In genomic region chr5:75862630-75862991, GRCm38 (mm10) we compare ENCODE assay signal across 10 mouse cellular contexts.
DNase-seq lines count a peak whose midpoint lies in the region; ATAC-seq lines count a peak whose summit lies in the region.
"Had no signal": no experiment of that assay in that cellular context is flagged by ENCODE, and none has a peak within 500 bp of the region (broad histone marks: within the 10 kb centered on the region; RNA-seq: fewer than 3 reads in every experiment).

No protein-coding gene starts in this region.

- 19% methylated on average over 8 of the region's 8 CpGs for WGBS in kidney, embryonic 16.5 days
- 17% methylated on average over 8 of the region's 8 CpGs for WGBS in embryonic facial prominence, embryonic 11.5 days
- 16% methylated on average over 8 of the region's 8 CpGs for WGBS in hindbrain, embryonic 11.5 days
- 5% methylated on average over 8 of the region's 8 CpGs for WGBS in midbrain, embryonic 14.5 days

- H3K9me3 ChIP-seq in kidney, embryonic 16.5 days (ENCODE audit: low read length), result no peaks in the 10 kb centered on the region
- no peaks in the 10 kb centered on the region for H3K9me3 ChIP-seq in embryonic facial prominence, embryonic 11.5 days (replicated peaks; ENCODE audit: control insufficient read depth, low read length)
- no peaks in the 10 kb centered on the region for H3K9me3 ChIP-seq in hindbrain, embryonic 11.5 days (ENCODE audit: control insufficient read depth, low read length)
- H3K9me3 ChIP-seq in midbrain, embryonic 14.5 days (ENCODE audit: control insufficient read depth, low read length), result peaks cover 6% of the 10 kb centered on the region; the same call in 1 of the 2 replicates
- H3K9me3 ChIP-seq: embryonic facial prominence, embryonic 15.5 days; neural tube, embryonic 12.5 days had no signal

- intact Hi-C loops in left cerebral cortex, postnatal 14 days (cut with DNase I), result loop anchor here (1.0 to 10.0 kb wide), 3 partner anchors 256 to 682 kb away; no protein-coding TSS in a partner anchor

- no peaks in the 10 kb centered on the region for H3K27me3 ChIP-seq in kidney, embryonic 16.5 days (ENCODE audit: insufficient read depth, low read length)
- no peaks in the 10 kb centered on the region for H3K27me3 ChIP-seq in embryonic facial prominence, embryonic 11.5 days (ENCODE audit: control insufficient read depth, insufficient read depth, low read length)
- no peaks in the 10 kb centered on the region for H3K27me3 ChIP-seq in hindbrain, embryonic 11.5 days (ENCODE audit: control insufficient read depth, insufficient read depth, low read length)
- no peaks in the 10 kb centered on the region for H3K27me3 ChIP-seq in midbrain, embryonic 14.5 days (ENCODE audit: control insufficient read depth, insufficient read depth, low read length)
- H3K27me3 ChIP-seq: embryonic facial prominence, embryonic 15.5 days; neural tube, embryonic 12.5 days had no signal

- H3K4me1 ChIP-seq in kidney, embryonic 16.5 days (ENCODE audit: insufficient read depth, low read length), result no peaks in the 10 kb centered on the region
- no peaks in the 10 kb centered on the region for H3K4me1 ChIP-seq in embryonic facial prominence, embryonic 11.5 days (ENCODE audit: control insufficient read depth, insufficient read depth, low read length)
- H3K4me1 ChIP-seq in hindbrain, embryonic 11.5 days (replicated peaks; ENCODE audit: control insufficient read depth, insufficient read depth, low read length), result no peaks in the 10 kb centered on the region
- no peaks in the 10 kb centered on the region for H3K4me1 ChIP-seq in midbrain, embryonic 14.5 days (ENCODE audit: control insufficient read depth, insufficient read depth, low read length)
- H3K4me1 ChIP-seq: embryonic facial prominence, embryonic 15.5 days; neural tube, embryonic 12.5 days had no signal

- no peak overlapping the region for H3K27ac ChIP-seq in kidney, embryonic 16.5 days (ENCODE audit: low read length)
- H3K27ac ChIP-seq in embryonic facial prominence, embryonic 11.5 days (replicated peaks; ENCODE audit: low read depth, low read length), result no peak overlapping the region
- H3K27ac ChIP-seq in hindbrain, embryonic 11.5 days (ENCODE audit: low read depth, low read length), result no peak overlapping the region
- no peak overlapping the region for H3K27ac ChIP-seq in midbrain, embryonic 14.5 days (replicated peaks; ENCODE audit: low read depth, low read length)
- H3K27ac ChIP-seq: embryonic facial prominence, embryonic 15.5 days; neural tube, embryonic 12.5 days had no signal

- H3K4me3 ChIP-seq in kidney, embryonic 16.5 days (ENCODE audit: low read length), result no peak overlapping the region
- H3K4me3 ChIP-seq in embryonic facial prominence, embryonic 11.5 days (ENCODE audit: low read depth, low read length), result no peak overlapping the region
- H3K4me3 ChIP-seq in hindbrain, embryonic 11.5 days (ENCODE audit: low read depth, low read length), result no peak overlapping the region
- H3K4me3 ChIP-seq in midbrain, embryonic 14.5 days (replicated peaks; ENCODE audit: low read depth, low read length), result no peak overlapping the region
- H3K4me3 ChIP-seq: embryonic facial prominence, embryonic 15.5 days; neural tube, embryonic 12.5 days had no signal

- no peak overlapping the region for H3K4me2 ChIP-seq in kidney, embryonic 16.5 days (replicated peaks; ENCODE audit: low read depth, low read length)
- H3K4me2 ChIP-seq in embryonic facial prominence, embryonic 11.5 days (ENCODE audit: low read depth, low read length), result no peak overlapping the region
- H3K4me2 ChIP-seq in hindbrain, embryonic 11.5 days (replicated peaks; ENCODE audit: low read depth, low read length), result no peak overlapping the region
- H3K4me2 ChIP-seq in midbrain, embryonic 14.5 days (ENCODE audit: low read length), result peak overlapping the region; percentile 14; the same call in 1 of the 2 replicates
- H3K4me2 ChIP-seq: embryonic facial prominence, embryonic 15.5 days; neural tube, embryonic 12.5 days had no signal

- peak; percentile 14 for DNase-seq in kidney, adult 11 months
- DNase-seq in adrenal gland, postnatal 14 days, result peak; percentile 71
- DNase-seq in embryonic facial prominence, embryonic 11.5 days (ENCODE audit: low spot score), result peak; percentile 81
- DNase-seq in hindbrain, embryonic 11.5 days (ENCODE audit: low spot score), result peak; percentile 79
- peak; percentile 78 to 84 for DNase-seq in left cerebral cortex, postnatal 14 days (ENCODE audit: low spot score in 2 of 2)
- DNase-seq in midbrain, embryonic 14.5 days, result peak; percentile 92
- peak; percentile 31 for DNase-seq in thymus, postnatal 25 days

- H3K9ac ChIP-seq in kidney, embryonic 16.5 days (replicated peaks; ENCODE audit: low read length), result no peak overlapping the region
- no peak overlapping the region for H3K9ac ChIP-seq in embryonic facial prominence, embryonic 11.5 days (replicated peaks; ENCODE audit: low read length)
- H3K9ac ChIP-seq in hindbrain, embryonic 11.5 days (ENCODE audit: low read depth, low read length), result no peak overlapping the region
- H3K9ac ChIP-seq in midbrain, embryonic 14.5 days (replicated peaks; ENCODE audit: low read length), result no peak overlapping the region
- H3K9ac ChIP-seq: embryonic facial prominence, embryonic 15.5 days; neural tube, embryonic 12.5 days had no signal

- H3K36me3 ChIP-seq in kidney, embryonic 16.5 days (ENCODE audit: insufficient read depth, low read length), result no peaks in the 10 kb centered on the region
- no peaks in the 10 kb centered on the region for H3K36me3 ChIP-seq in embryonic facial prominence, embryonic 11.5 days (replicated peaks; ENCODE audit: control insufficient read depth, insufficient read depth, low read depth, low read length)
- no peaks in the 10 kb centered on the region for H3K36me3 ChIP-seq in hindbrain, embryonic 11.5 days (ENCODE audit: control insufficient read depth, insufficient read depth, low read length)
- no peaks in the 10 kb centered on the region for H3K36me3 ChIP-seq in midbrain, embryonic 14.5 days (ENCODE audit: control insufficient read depth, insufficient read depth, low read length)
- H3K36me3 ChIP-seq: embryonic facial prominence, embryonic 15.5 days; neural tube, embryonic 12.5 days had no signal

- no peak for ATAC-seq in kidney, embryonic 16.5 days (ENCODE audit: low FRiP score, low TSS enrichment)
- no peak for ATAC-seq in embryonic facial prominence, embryonic 11.5 days (replicated peaks; ENCODE audit: insufficient number of reproducible peaks, low FRiP score, low TSS enrichment, low read depth)
- ATAC-seq in hindbrain, embryonic 11.5 days (ENCODE audit: low FRiP score), result no peak
- no peak for ATAC-seq in midbrain, embryonic 14.5 days (ENCODE audit: low FRiP score, low TSS enrichment)

Comparison
In these comparisons a context has a peak if more than half of its experiments do, and no peak if none do; other contexts are left out.
1. DNase-seq: peak in every context shown above with its lines; median percentile 92 in midbrain, embryonic 14.5 days; 81 in embryonic facial prominence, embryonic 11.5 days; 81 in left cerebral cortex, postnatal 14 days; 79 in hindbrain, embryonic 11.5 days; 71 in adrenal gland, postnatal 14 days; 31 in thymus, postnatal 25 days; 14 in kidney, adult 11 months.